8 mouse cellular contexts compared by ENCODE assay signal in the genomic region with DNA sequence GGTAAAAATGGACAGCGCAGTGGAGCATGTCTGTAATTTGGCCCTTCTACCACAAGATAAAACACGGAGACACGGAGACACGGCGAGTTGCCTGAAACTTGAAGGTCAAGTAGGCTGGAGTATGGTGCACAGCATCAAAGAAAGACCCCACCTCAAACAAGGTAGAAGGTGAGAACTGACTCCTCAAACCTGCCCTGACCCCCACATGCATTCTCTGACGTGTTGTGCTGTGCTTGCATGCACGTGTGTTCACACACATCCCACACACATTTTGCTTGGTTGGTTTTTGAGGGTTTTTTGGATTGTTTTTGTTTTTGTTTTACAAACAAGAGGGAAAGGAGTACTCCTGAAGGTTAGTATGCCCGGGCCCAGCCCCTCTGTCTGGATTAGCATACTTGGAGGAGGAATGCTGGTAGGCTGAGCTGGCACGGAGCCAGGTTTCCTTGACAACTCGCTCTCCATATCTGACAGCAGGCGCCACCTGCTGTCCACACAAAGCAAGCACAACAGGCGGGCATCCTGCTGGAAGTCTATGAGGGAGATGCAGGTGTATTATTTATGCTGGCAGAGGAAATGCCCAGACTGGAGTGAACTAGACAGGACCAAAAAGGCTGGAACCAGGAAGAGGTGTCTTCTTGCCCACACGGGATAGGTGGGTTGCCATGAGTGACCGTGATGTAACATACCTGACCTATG. TPM values are rescaled to one million over a fixed set of nuclear protein-coding genes. Genes with fewer than 3 reads are reported as not detected.
DNase-seq lines count a peak whose midpoint lies in the region; ATAC-seq and TF ChIP-seq lines count a peak whose summit lies in the region.

No protein-coding gene starts in this region.

- peak; percentile 78; the same call in 1 of the 2 replicates for ATAC-seq in limb, embryonic 12.5 days (ENCODE audit: insufficient number of reproducible peaks, insufficient read depth, low FRiP score, low TSS enrichment, low read depth)
- peak; percentile 91 for ATAC-seq in midbrain, embryonic 16.5 days

- H3K4me3 ChIP-seq in C2C12 (ENCODE audit: insufficient read depth, poor library complexity, severe bottlenecking) = no peak overlapping the region
- H3K4me3 ChIP-seq in embryonic fibroblast, embryonic 13.5 days (ENCODE audit: insufficient read depth, low read length) = no peak overlapping the region
- H3K4me3 ChIP-seq in heart, embryonic 10.5 days = no peak overlapping the region
- H3K4me3 ChIP-seq in limb, embryonic 12.5 days (replicated peaks) = no peak overlapping the region
- no peak overlapping the region for H3K4me3 ChIP-seq in midbrain, embryonic 16.5 days (ENCODE audit: low read depth, low read length)

- no peak overlapping the region for H3ac ChIP-seq in C2C12 (ENCODE audit: control insufficient read depth, insufficient read length, low read depth)

- 0 out of 2 replicates have a peak, but pooled peaks cover 3% of the 10 kb centered on the region for H3K4me1 ChIP-seq in embryonic fibroblast, embryonic 13.5 days (ENCODE audit: control insufficient read depth, insufficient read depth, low read length)
- peaks cover 12% of the 10 kb centered on the region for H3K4me1 ChIP-seq in heart, embryonic 10.5 days
- H3K4me1 ChIP-seq in limb, embryonic 12.5 days (replicated peaks) = peaks cover 22% of the 10 kb centered on the region
- H3K4me1 ChIP-seq in midbrain, embryonic 16.5 days (ENCODE audit: control insufficient read depth, insufficient read depth, low read length) = peaks cover 18% of the 10 kb centered on the region

- H3K27me3 ChIP-seq in C2C12 (ENCODE audit: control insufficient read depth, insufficient read depth, insufficient read length) = no peaks in the 10 kb centered on the region
- H3K27me3 ChIP-seq in heart, embryonic 10.5 days (ENCODE audit: insufficient read depth, poor library complexity, severe bottlenecking) = peaks cover 4% of the 10 kb centered on the region; the same call in 1 of the 2 replicates
- H3K27me3 ChIP-seq in limb, embryonic 12.5 days = no peaks in the 10 kb centered on the region
- H3K27me3 ChIP-seq in midbrain, embryonic 16.5 days (ENCODE audit: control insufficient read depth, insufficient read depth, low read depth, low read length) = no peaks in the 10 kb centered on the region

- TF ChIP-seq POLR2A in embryonic fibroblast, embryonic 13.5 days (IDR thresholded peaks at IDR 0.05; ENCODE audit: low read depth, low read length) = no peak

- peak overlapping the region; percentile 35 for H3K4me2 ChIP-seq in limb, embryonic 12.5 days
- H3K4me2 ChIP-seq in midbrain, embryonic 16.5 days (ENCODE audit: low read length) = peak overlapping the region; percentile 37

- no peaks in the 10 kb centered on the region for H3K9me3 ChIP-seq in heart, embryonic 10.5 days
- H3K9me3 ChIP-seq in limb, embryonic 12.5 days = no peaks in the 10 kb centered on the region
- H3K9me3 ChIP-seq in midbrain, embryonic 16.5 days (replicated peaks; ENCODE audit: control insufficient read depth, low read length, poor library complexity, severe bottlenecking) = no peaks in the 10 kb centered on the region

- peak; percentile 25 for TF ChIP-seq CTCF in C2C12 (IDR thresholded peaks at IDR 0.05; ENCODE audit: control insufficient read depth, insufficient read depth, insufficient read length)
- TF ChIP-seq CTCF in embryonic fibroblast, embryonic 13.5 days (IDR thresholded peaks at IDR 0.05; ENCODE audit: borderline replicate concordance, insufficient read depth, low read length) = peak; percentile 86

- 35% methylated on average over 14 of the region's 14 CpGs for WGBS in heart, embryonic 10.5 days
- 38% methylated on average over 14 of the region's 14 CpGs for WGBS in limb, embryonic 12.5 days
- 30% methylated on average over 14 of the region's 14 CpGs for WGBS in midbrain, embryonic 16.5 days

- H3K27ac ChIP-seq in embryonic fibroblast, embryonic 13.5 days (ENCODE audit: insufficient read depth, low read length) = no peak overlapping the region
- H3K27ac ChIP-seq in heart, embryonic 10.5 days = peak overlapping the region; percentile 63
- H3K27ac ChIP-seq in limb, embryonic 12.5 days = no peak overlapping the region
- H3K27ac ChIP-seq in midbrain, embryonic 16.5 days (ENCODE audit: low read length) = no peak overlapping the region

- no peak overlapping the region for H3K9ac ChIP-seq in limb, embryonic 12.5 days (replicated peaks)
- H3K9ac ChIP-seq in midbrain, embryonic 16.5 days (ENCODE audit: low read depth, low read length) = no peak overlapping the region

- H3K36me3 ChIP-seq in C2C12 (ENCODE audit: control insufficient read depth, insufficient read depth) = no peaks in the 10 kb centered on the region
- H3K36me3 ChIP-seq in heart, embryonic 10.5 days = no peaks in the 10 kb centered on the region
- no peaks in the 10 kb centered on the region for H3K36me3 ChIP-seq in limb, embryonic 12.5 days
- no peaks in the 10 kb centered on the region for H3K36me3 ChIP-seq in midbrain, embryonic 16.5 days (ENCODE audit: control insufficient read depth, insufficient read depth, low read length)

- H3K79me3 ChIP-seq in C2C12 (ENCODE audit: low read depth) = no peaks in the 10 kb centered on the region

- peak; percentile 98 for DNase-seq in brain, adult 2 months (ENCODE audit: low read depth, low spot score)
- DNase-seq in heart, embryonic 10.5 days (ENCODE audit: low spot score) = peak; percentile 94
- peak; percentile 94 for DNase-seq in kidney, adult 9 months
- DNase-seq in spleen, postnatal 14 days (ENCODE audit: low spot score in 2 of 2) = peak; percentile 65 to 76

- H3K79me2 ChIP-seq in C2C12 (ENCODE audit: control insufficient read depth, insufficient read depth) = no peaks in the 10 kb centered on the region

TF ChIP-seq in C2C12, 6 proteins besides CTCF, POLR2A, EP300 and RAD21:
- TF ChIP-seq MYOD1 (IDR thresholded peaks at IDR 0.05; ENCODE audit: control insufficient read depth, insufficient read length, low read depth) (no peak), MAX (IDR thresholded peaks at IDR 0.05) (no peak), MYOG (IDR thresholded peaks at IDR 0.05; ENCODE audit: control insufficient read depth, extremely low read depth, insufficient read length) (no peak), USF1 (IDR thresholded peaks at IDR 0.05; ENCODE audit: low read depth) (no peak), FOSL1 (IDR thresholded peaks at IDR 0.05; ENCODE audit: insufficient read depth, low read length, poor library complexity, severe bottlenecking) (no peak), CEBPB (IDR thresholded peaks at IDR 0.05; ENCODE audit: low read depth) (no peak)

RNA-seq across cellular contexts. Expression of a gene that starts 37.8 kb away (rescaled TPM):
- 0.02 TPM for polyA plus RNA-seq in C2C12 (2012; fragmentation: generic; extraction: Trizol)
- not detected in 2 replicates for polyA plus RNA-seq in embryonic fibroblast, embryonic 13.5 days (2011; ENCODE audit: insufficient read length, low read depth, missing spikeins)
- 1.0 and 2.0 TPM in 2 replicates for polyA plus RNA-seq in heart, embryonic 10.5 days (2016; fragmentation: Nextera tagmentation; extraction: Ambion mirVana)
- 0.08 and 0.13 TPM in 2 replicates for polyA plus RNA-seq in limb, embryonic 12.5 days (2016; fragmentation: Nextera tagmentation; extraction: Ambion mirVana)
- 0.09 TPM in 1 of 2 replicates, not detected in the other for polyA plus RNA-seq in midbrain, embryonic 16.5 days (2015; fragmentation: Nextera tagmentation; extraction: Ambion mirVana)
